Mouse (Mus musculus): ENCODE results near the gene Mrpl55. TPM values are rescaled to one million over a fixed set of nuclear protein-coding genes. Genes with fewer than 3 reads are reported as not detected.
A peak's percentile ranks its signal among the peaks of the same experiment; 100 is the strongest.

The Mrpl55 gene
- polyA plus RNA-seq, 2 experiments, result 38.8 to 85.2 TPM

DNA sequence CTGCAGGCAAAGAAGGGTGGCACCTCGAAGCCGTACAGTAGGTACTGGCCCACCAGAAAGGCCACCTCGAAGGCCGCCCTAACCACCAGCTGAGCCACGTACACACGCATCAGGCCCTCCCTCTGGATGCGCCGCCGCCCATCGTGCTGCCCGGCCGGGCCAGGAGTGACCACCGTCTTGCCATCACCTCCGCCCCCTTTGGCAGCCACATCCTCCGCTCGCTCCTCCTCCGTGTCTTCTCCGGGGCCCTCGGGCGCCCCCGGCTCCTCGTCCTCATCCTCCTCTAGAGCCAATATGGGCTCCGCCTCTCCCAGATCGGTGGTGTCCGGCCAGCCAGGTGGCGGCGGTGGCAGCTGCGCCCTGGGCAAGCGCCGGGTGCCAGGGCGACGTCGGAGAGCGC lies 25.4 kb upstream of the Mrpl55 start:
- Histone ChIP-seq H3K36me3 (ENCODE audit: control insufficient read depth, insufficient read depth, low read length) (no peaks in the 10 kb centered on the region), H3K4me1 (ENCODE audit: control insufficient read depth, insufficient read depth, low read length) (no peaks in the 10 kb centered on the region), H3K9me3 (ENCODE audit: control insufficient read depth, low read length) (no peaks in the 10 kb centered on the region), H3K9ac (ENCODE audit: low read depth, low read length, severe bottlenecking) (0 out of 2 replicates have a peak overlapping the region, but pooled peaks have one; percentile 16), H3K27me3 (ENCODE audit: control insufficient read depth, insufficient read depth, low read length) (peaks cover 59% of the 10 kb centered on the region), H3K4me3 (replicated peaks; ENCODE audit: low read length) (peak overlapping the region; percentile 28), H3K4me2 (replicated peaks; ENCODE audit: low read depth, low read length, severe bottlenecking) (peak overlapping the region; percentile 37; the same call in 1 of the 2 replicates), H3K27ac (replicated peaks; ENCODE audit: low read depth, low read length) (no peak overlapping the region)
- TF ChIP-seq POLR2A (IDR thresholded peaks at IDR 0.05; ENCODE audit: borderline replicate concordance, extremely low read depth, insufficient read depth, insufficient read length), result no peak
- no peak for DNase-seq (ENCODE audit: low spot score)
- WGBS, result 13% methylated on average over 29 of the region's 34 CpGs
- ATAC-seq (ENCODE audit: low FRiP score, low read depth), result no peak

DNA sequence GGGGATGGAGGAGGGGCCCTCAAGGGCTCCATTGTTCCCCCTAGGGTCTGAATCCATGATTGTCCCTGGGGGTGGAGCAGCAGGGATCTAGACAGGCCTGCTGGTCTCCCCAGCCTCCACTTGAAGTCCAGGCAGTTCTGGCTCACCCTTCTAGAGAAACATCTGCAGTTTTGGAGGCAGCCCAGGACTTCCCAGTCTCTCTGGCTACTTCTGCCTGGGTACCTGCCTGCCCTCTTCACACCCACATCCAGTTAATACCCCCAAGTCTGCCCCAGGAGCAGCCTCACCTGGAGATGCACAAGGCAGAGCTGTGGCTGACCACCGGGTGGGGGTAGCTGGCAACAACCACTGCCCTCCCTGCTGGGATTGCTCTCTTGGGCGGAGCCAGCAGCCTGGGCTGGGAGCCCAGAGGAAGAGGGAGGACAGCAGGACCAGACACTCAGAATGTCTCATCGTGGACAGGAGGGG lies 19.4 kb upstream of the Mrpl55 start, which contains the start of gene Gjc2:
Gene Gjc2 (minus strand): TSS at position 350 of the 468 bp plus-strand sequence.
- TF ChIP-seq POLR2A (IDR thresholded peaks at IDR 0.05; ENCODE audit: borderline replicate concordance, extremely low read depth, insufficient read depth, insufficient read length), result no peak
- Histone ChIP-seq H3K27ac (replicated peaks; ENCODE audit: low read depth, low read length) (no peak within 1 kb of the TSS), H3K9ac (ENCODE audit: low read depth, low read length, severe bottlenecking) (no peak within 1 kb of the TSS), H3K4me1 (ENCODE audit: control insufficient read depth, insufficient read depth, low read length) (no peaks in the 10 kb centered on the region), H3K4me3 (replicated peaks; ENCODE audit: low read length) (no peak within 1 kb of the TSS), H3K9me3 (ENCODE audit: control insufficient read depth, low read length) (no peaks in the 10 kb centered on the region), H3K4me2 (replicated peaks; ENCODE audit: low read depth, low read length, severe bottlenecking) (no peak within 1 kb of the TSS), H3K36me3 (ENCODE audit: control insufficient read depth, insufficient read depth, low read length) (peaks cover 32% of the 10 kb centered on the region), H3K27me3 (ENCODE audit: control insufficient read depth, insufficient read depth, low read length) (peaks cover 21% of the 10 kb centered on the region)
- DNase-seq (ENCODE audit: low spot score) (no peak), ATAC-seq (ENCODE audit: low FRiP score, low read depth) (no peak)
- 67% methylated on average over 2 of the region's 3 CpGs for WGBS

DNA sequence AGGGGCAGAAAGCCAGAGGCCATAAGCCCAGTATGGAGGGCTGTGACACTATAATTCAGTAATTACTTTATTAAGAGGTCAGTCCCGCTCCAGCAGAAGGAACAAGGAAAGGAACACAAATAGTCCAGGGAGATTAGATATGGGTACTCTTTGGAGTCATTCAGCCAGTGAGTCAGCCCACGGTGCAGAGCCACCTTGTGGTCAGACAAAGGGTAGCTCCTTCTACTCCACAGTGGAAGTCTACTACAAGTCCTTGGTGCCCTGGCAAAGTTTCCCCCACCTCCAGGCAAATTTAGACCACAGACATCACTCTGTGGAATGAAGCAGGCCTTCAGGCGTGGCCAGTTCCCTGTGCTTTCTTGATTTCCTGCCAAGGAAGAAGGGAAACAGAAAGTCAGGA lies 18.5 kb upstream of the Mrpl55 start:
- H3K4me1 ChIP-seq (ENCODE audit: control insufficient read depth, insufficient read depth, low read length), result no peaks in the 10 kb centered on the region
- H3K4me2 ChIP-seq (replicated peaks; ENCODE audit: low read depth, low read length, severe bottlenecking), result no peak overlapping the region
- H3K4me3 ChIP-seq (replicated peaks; ENCODE audit: low read length), result no peak overlapping the region
- H3K36me3 ChIP-seq (ENCODE audit: control insufficient read depth, insufficient read depth, low read length), result peaks cover 32% of the 10 kb centered on the region
- TF ChIP-seq POLR2A (IDR thresholded peaks at IDR 0.05; ENCODE audit: borderline replicate concordance, extremely low read depth, insufficient read depth, insufficient read length), result no peak
- H3K9ac ChIP-seq (ENCODE audit: low read depth, low read length, severe bottlenecking), result no peak overlapping the region
- WGBS, result 45% methylated on average over 3 of the region's 3 CpGs
- peak; percentile 32 for DNase-seq (ENCODE audit: low spot score)
- no peak for ATAC-seq (ENCODE audit: low FRiP score, low read depth)
- H3K27ac ChIP-seq (replicated peaks; ENCODE audit: low read depth, low read length), result no peak overlapping the region
- no peaks in the 10 kb centered on the region for H3K9me3 ChIP-seq (ENCODE audit: control insufficient read depth, low read length)
- H3K27me3 ChIP-seq (ENCODE audit: control insufficient read depth, insufficient read depth, low read length), result peaks cover 12% of the 10 kb centered on the region

DNA sequence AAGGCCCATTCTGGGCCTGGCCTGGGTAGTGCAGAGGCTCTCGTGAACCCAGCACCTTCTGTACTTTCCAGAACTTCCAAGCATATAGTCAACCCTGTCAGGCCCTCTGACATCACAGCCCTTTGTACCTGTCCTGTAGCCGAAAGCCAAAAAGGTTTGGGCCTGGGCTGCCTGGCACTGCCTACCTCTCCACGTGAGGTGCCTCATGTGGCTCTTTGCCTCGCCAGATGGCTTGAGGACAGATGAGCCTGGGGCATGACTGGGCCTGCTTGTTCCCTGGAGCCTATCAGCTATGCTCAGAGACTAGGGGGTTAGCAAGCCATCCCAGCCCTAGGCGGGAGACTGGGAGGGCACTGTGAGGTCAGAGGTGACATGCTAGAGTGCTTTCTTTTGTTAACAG lies 16.8 kb upstream of the Mrpl55 start:
- no peaks in the 10 kb centered on the region for H3K27me3 ChIP-seq (ENCODE audit: control insufficient read depth, insufficient read depth, low read length)
- H3K4me1 ChIP-seq (ENCODE audit: control insufficient read depth, insufficient read depth, low read length), result no peaks in the 10 kb centered on the region

DNA sequence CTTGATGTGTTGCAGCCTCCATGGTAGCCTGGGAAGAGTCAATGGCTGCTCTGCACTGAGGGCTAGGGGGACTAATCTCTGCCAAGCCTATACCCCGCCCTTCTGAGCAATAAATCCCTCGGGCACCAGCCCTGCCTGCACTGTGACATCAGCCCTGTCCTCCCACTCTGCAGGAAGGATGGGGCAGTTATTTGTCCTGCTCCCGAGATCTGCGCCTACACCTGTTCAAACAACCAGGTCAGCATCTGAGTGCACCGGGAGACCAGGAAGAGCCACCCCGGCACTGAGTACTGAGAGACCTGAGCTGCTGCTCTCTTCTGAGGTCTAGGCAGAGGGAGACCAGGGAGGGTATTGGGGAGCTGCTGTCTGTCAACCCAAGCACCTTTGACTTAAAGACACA lies 14.6 kb upstream of the Mrpl55 start:
- no peaks in the 10 kb centered on the region for H3K9me3 ChIP-seq (ENCODE audit: control insufficient read depth, low read length)
- H3K27me3 ChIP-seq (ENCODE audit: control insufficient read depth, insufficient read depth, low read length), result no peaks in the 10 kb centered on the region
- WGBS, result 78% methylated on average over 6 of the region's 6 CpGs
- TF ChIP-seq POLR2A (IDR thresholded peaks at IDR 0.05; ENCODE audit: borderline replicate concordance, extremely low read depth, insufficient read depth, insufficient read length), result no peak
- 0 out of 2 replicates have a peak overlapping the region, but pooled peaks have one; percentile 12 for H3K9ac ChIP-seq (ENCODE audit: low read depth, low read length, severe bottlenecking)
- no peak overlapping the region for H3K4me3 ChIP-seq (replicated peaks; ENCODE audit: low read length)
- DNase-seq (ENCODE audit: low spot score) (no peak), ATAC-seq (ENCODE audit: low FRiP score, low read depth) (no peak)
- no peak overlapping the region for H3K4me2 ChIP-seq (replicated peaks; ENCODE audit: low read depth, low read length, severe bottlenecking)
- peaks cover 5% of the 10 kb centered on the region; the same call in 1 of the 2 replicates for H3K4me1 ChIP-seq (ENCODE audit: control insufficient read depth, insufficient read depth, low read length)
- peaks cover 29% of the 10 kb centered on the region for H3K36me3 ChIP-seq (ENCODE audit: control insufficient read depth, insufficient read depth, low read length)
- H3K27ac ChIP-seq (replicated peaks; ENCODE audit: low read depth, low read length), result no peak overlapping the region

More for the DNA sequence above, 16.8 kb upstream of the Mrpl55 start:
- TF ChIP-seq POLR2A (IDR thresholded peaks at IDR 0.05; ENCODE audit: borderline replicate concordance, extremely low read depth, insufficient read depth, insufficient read length), result no peak
- H3K4me2 ChIP-seq (replicated peaks; ENCODE audit: low read depth, low read length, severe bottlenecking), result no peak overlapping the region
- no peak overlapping the region for H3K9ac ChIP-seq (ENCODE audit: low read depth, low read length, severe bottlenecking)
- H3K27ac ChIP-seq (replicated peaks; ENCODE audit: low read depth, low read length), result no peak overlapping the region
- DNase-seq (ENCODE audit: low spot score) (no peak), ATAC-seq (ENCODE audit: low FRiP score, low read depth) (no peak)
- H3K9me3 ChIP-seq (ENCODE audit: control insufficient read depth, low read length), result no peaks in the 10 kb centered on the region
- 83% methylated on average over 5 of the region's 5 CpGs for WGBS
- peaks cover 32% of the 10 kb centered on the region for H3K36me3 ChIP-seq (ENCODE audit: control insufficient read depth, insufficient read depth, low read length)
- no peak overlapping the region for H3K4me3 ChIP-seq (replicated peaks; ENCODE audit: low read length)

All from limb, embryonic 14.5 days (tissue).